Mouse (Mus musculus) mouse trophoblast stem cell (cell line): ENCODE measurements around the gene Ctdspl.

Experiments
- in situ Hi-C, 2 experiments: fragments of 300-500 bp; cut with MseI, MboI; formaldehyde crosslinking; loops; 2 replicates in 1 of 2; 3 replicates in 1 of 2; pipeline ENCODE4 v1.15.1; 2025

Ctdspl gene

GRCm38 (mm10) chr9:119027337-119027736, 101.1 kb downstream of the Ctdspl start:
- in situ Hi-C loops = loop anchor here (5.0 to 25.0 kb wide), 3 partner anchors 105 to 440 kb away; no protein-coding TSS in a partner anchor

- in situ Hi-C loops = loop anchor here (5.0 to 25.0 kb wide), 3 partner anchors 106 to 441 kb away; no protein-coding TSS in a partner anchor
Observed at GRCm38 (mm10) chr9:119028226-119029195, 102.3 kb downstream of the Ctdspl start.

- in situ Hi-C loops = loop anchor here (5.0 to 25.0 kb wide), 3 partner anchors 107 to 442 kb away; no protein-coding TSS in a partner anchor
Observed at GRCm38 (mm10) chr9:119029568-119029967, 103.3 kb downstream of the Ctdspl start.

GRCm38 (mm10) chr9:119031038-119031437, 104.8 kb downstream of the Ctdspl start:
- in situ Hi-C loops = loop anchor here in 1 of 2 experiments (25.0 kb wide), 1 partner anchor 444 kb away; no protein-coding TSS in a partner anchor

GRCm38 (mm10) chr9:119031772-119032171, 105.5 kb downstream of the Ctdspl start:
- in situ Hi-C loops = loop anchor here in 1 of 2 experiments (25.0 kb wide), 1 partner anchor 444 kb away; no protein-coding TSS in a partner anchor

- in situ Hi-C loops = loop anchor here in 1 of 2 experiments (25.0 kb wide), 1 partner anchor 445 kb away; no protein-coding TSS in a partner anchor
Observed at GRCm38 (mm10) chr9:119032538-119032937, 106.3 kb downstream of the Ctdspl start.

GRCm38 (mm10) chr9:119033111-119033921, 107.1 kb downstream of the Ctdspl start:
- in situ Hi-C loops = loop anchor here in 1 of 2 experiments (25.0 kb wide), 1 partner anchor 446 kb away; no protein-coding TSS in a partner anchor

GRCm38 (mm10) chr9:119034069-119034468, 107.8 kb downstream of the Ctdspl start:
- in situ Hi-C loops = loop anchor here in 1 of 2 experiments (25.0 kb wide), 1 partner anchor 447 kb away; no protein-coding TSS in a partner anchor

- in situ Hi-C loops = loop anchor here in 1 of 2 experiments (25.0 kb wide), 1 partner anchor 448 kb away; no protein-coding TSS in a partner anchor
Observed at GRCm38 (mm10) chr9:119034676-119035665, 108.7 kb downstream of the Ctdspl start.

GRCm38 (mm10) chr9:119035836-119036235, 109.6 kb downstream of the Ctdspl start:
- in situ Hi-C loops = loop anchor here in 1 of 2 experiments (25.0 kb wide), 1 partner anchor 449 kb away; no protein-coding TSS in a partner anchor

GRCm38 (mm10) chr9:119037076-119037730, 111.0 kb downstream of the Ctdspl start:
- in situ Hi-C loops = loop anchor here in 1 of 2 experiments (25.0 kb wide), 1 partner anchor 450 kb away; no protein-coding TSS in a partner anchor

GRCm38 (mm10) chr9:119038574-119038973, 112.3 kb downstream of the Ctdspl start:
- in situ Hi-C loops = loop anchor here in 1 of 2 experiments (25.0 kb wide), 1 partner anchor 451 kb away; no protein-coding TSS in a partner anchor

- in situ Hi-C loops = loop anchor here in 1 of 2 experiments (25.0 kb wide), 1 partner anchor 453 kb away; no protein-coding TSS in a partner anchor
Observed at GRCm38 (mm10) chr9:119040101-119040775, 114.0 kb downstream of the Ctdspl start.

- in situ Hi-C loops = loop anchor here in 1 of 2 experiments (25.0 kb wide), 1 partner anchor 461 kb away; no protein-coding TSS in a partner anchor
Observed at GRCm38 (mm10) chr9:119048182-119048903, 122.1 kb downstream of the Ctdspl start.

- in situ Hi-C loops = no loop called here
Observed at GRCm38 (mm10) chr9:119051158-119051557, 124.9 kb downstream of the Ctdspl start.

- in situ Hi-C loops = no loop called here
Observed at GRCm38 (mm10) chr9:119052154-119052944, 126.1 kb downstream of the Ctdspl start, which contains the start of gene Vill. TSS of gene Vill (plus strand) at chr9:119052778.
